Mouse (Mus musculus): ENCODE measurements around the gene Magi1.

The Magi1 gene

GRCm38 (mm10) chr6:94158119-94158848 lies 125.4 kb downstream of the Magi1 start:
- DNase-seq (ENCODE audit: low read depth, low spot score) = no peak

- no peak for DNase-seq (ENCODE audit: low read depth, low spot score)
These were observed 127.7 kb downstream of the Magi1 start for GRCm38 (mm10) chr6:94155996-94156395.

GRCm38 (mm10) chr6:94154854-94155601 lies 128.7 kb downstream of the Magi1 start:
- no peak for DNase-seq (ENCODE audit: low read depth, low spot score)

- DNase-seq (ENCODE audit: low read depth, low spot score) = no peak
These were observed 130.8 kb downstream of the Magi1 start for GRCm38 (mm10) chr6:94152881-94153280.

GRCm38 (mm10) chr6:94150876-94151275 lies 132.8 kb downstream of the Magi1 start:
- no peak for DNase-seq (ENCODE audit: low read depth, low spot score)

- DNase-seq (ENCODE audit: low read depth, low spot score) = no peak
These were observed 133.9 kb downstream of the Magi1 start for GRCm38 (mm10) chr6:94149800-94150199.

- DNase-seq (ENCODE audit: low read depth, low spot score) = no peak
These were observed 137.6 kb downstream of the Magi1 start for GRCm38 (mm10) chr6:94146206-94146493.

- no peak for DNase-seq (ENCODE audit: low read depth, low spot score)
These were observed 138.1 kb downstream of the Magi1 start for GRCm38 (mm10) chr6:94145430-94146205.

GRCm38 (mm10) chr6:94142493-94142892 lies 141.2 kb downstream of the Magi1 start:
- DNase-seq (ENCODE audit: low read depth, low spot score) = no peak

- no peak for DNase-seq (ENCODE audit: low read depth, low spot score)
These were observed 142.2 kb downstream of the Magi1 start for GRCm38 (mm10) chr6:94141496-94141895.

- no peak for DNase-seq (ENCODE audit: low read depth, low spot score)
These were observed 143.7 kb downstream of the Magi1 start for GRCm38 (mm10) chr6:94139952-94140414.

- no peak for DNase-seq (ENCODE audit: low read depth, low spot score)
These were observed 147.0 kb downstream of the Magi1 start for GRCm38 (mm10) chr6:94136693-94137092.

- DNase-seq (ENCODE audit: low read depth, low spot score) = no peak
These were observed 149.6 kb downstream of the Magi1 start for GRCm38 (mm10) chr6:94134159-94134558.

GRCm38 (mm10) chr6:94131999-94132398 lies 151.7 kb downstream of the Magi1 start:
- no peak for DNase-seq (ENCODE audit: low read depth, low spot score)

- DNase-seq (ENCODE audit: low read depth, low spot score) = no peak
These were observed 153.3 kb downstream of the Magi1 start for GRCm38 (mm10) chr6:94130389-94130788.

- no peak for DNase-seq (ENCODE audit: low read depth, low spot score)
These were observed 157.0 kb downstream of the Magi1 start for GRCm38 (mm10) chr6:94126763-94127162.

GRCm38 (mm10) chr6:94125144-94125543 lies 158.6 kb downstream of the Magi1 start:
- DNase-seq (ENCODE audit: low read depth, low spot score) = no peak

GRCm38 (mm10) chr6:94124279-94124678 lies 159.4 kb downstream of the Magi1 start:
- no peak for DNase-seq (ENCODE audit: low read depth, low spot score)

- no peak for DNase-seq (ENCODE audit: low read depth, low spot score)
These were observed 161.1 kb downstream of the Magi1 start for GRCm38 (mm10) chr6:94122566-94123150.

- DNase-seq (ENCODE audit: low read depth, low spot score) = no peak
These were observed 162.2 kb downstream of the Magi1 start for GRCm38 (mm10) chr6:94121488-94121887.

GRCm38 (mm10) chr6:94116434-94117432 lies 167.0 kb downstream of the Magi1 start:
- no peak for DNase-seq (ENCODE audit: low read depth, low spot score)

Data from retina, adult 2 months (tissue).